Mouse (Mus musculus): ENCODE measurements around the gene Ttll4.

Ttll4 gene

GRCm38 (mm10) chr1:74719281-74719680 is 57.7 kb downstream of the Ttll4 start:
- no peak for TF ChIP-seq GATA4 (IDR thresholded peaks at IDR 0.05; ENCODE audit: insufficient replicate concordance, low read length)

- TF ChIP-seq GATA4 (IDR thresholded peaks at IDR 0.05; ENCODE audit: insufficient replicate concordance, low read length), result no peak
Observed at GRCm38 (mm10) chr1:74721657-74722056, 60.1 kb downstream of the Ttll4 start.

GRCm38 (mm10) chr1:74723748-74724147 is 62.2 kb downstream of the Ttll4 start:
- no peak for TF ChIP-seq GATA4 (IDR thresholded peaks at IDR 0.05; ENCODE audit: insufficient replicate concordance, low read length)

- no peak for TF ChIP-seq GATA4 (IDR thresholded peaks at IDR 0.05; ENCODE audit: insufficient replicate concordance, low read length)
Observed at GRCm38 (mm10) chr1:74726114-74726513, 64.6 kb downstream of the Ttll4 start.

GRCm38 (mm10) chr1:74726674-74727073 is 65.1 kb downstream of the Ttll4 start:
- no peak for TF ChIP-seq GATA4 (IDR thresholded peaks at IDR 0.05; ENCODE audit: insufficient replicate concordance, low read length)

GRCm38 (mm10) chr1:74728446-74728845 is 66.9 kb downstream of the Ttll4 start:
- no peak for TF ChIP-seq GATA4 (IDR thresholded peaks at IDR 0.05; ENCODE audit: insufficient replicate concordance, low read length)

GRCm38 (mm10) chr1:74736977-74737376 is 75.4 kb downstream of the Ttll4 start:
- no peak for TF ChIP-seq GATA4 (IDR thresholded peaks at IDR 0.05; ENCODE audit: insufficient replicate concordance, low read length)

- TF ChIP-seq GATA4 (IDR thresholded peaks at IDR 0.05; ENCODE audit: insufficient replicate concordance, low read length), result no peak
Observed at GRCm38 (mm10) chr1:74737500-74737899, 76.0 kb downstream of the Ttll4 start.

- TF ChIP-seq GATA4 (IDR thresholded peaks at IDR 0.05; ENCODE audit: insufficient replicate concordance, low read length), result no peak
Observed at GRCm38 (mm10) chr1:74740846-74741245, 79.3 kb downstream of the Ttll4 start.

GRCm38 (mm10) chr1:74747335-74747734 is 85.8 kb downstream of the Ttll4 start:
- no peak for TF ChIP-seq GATA4 (IDR thresholded peaks at IDR 0.05; ENCODE audit: insufficient replicate concordance, low read length)

- no peak for TF ChIP-seq GATA4 (IDR thresholded peaks at IDR 0.05; ENCODE audit: insufficient replicate concordance, low read length)
Observed at GRCm38 (mm10) chr1:74748643-74749271, 87.2 kb downstream of the Ttll4 start, which contains the start of gene Prkag3. Prkag3 (minus strand) TSS chr1:74749221.

GRCm38 (mm10) chr1:74749301-74749700 is 87.8 kb downstream of the Ttll4 start:
- TF ChIP-seq GATA4 (IDR thresholded peaks at IDR 0.05; ENCODE audit: insufficient replicate concordance, low read length), result no peak

GRCm38 (mm10) chr1:74750683-74751082 is 89.1 kb downstream of the Ttll4 start:
- no peak for TF ChIP-seq GATA4 (IDR thresholded peaks at IDR 0.05; ENCODE audit: insufficient replicate concordance, low read length)

- TF ChIP-seq GATA4 (IDR thresholded peaks at IDR 0.05; ENCODE audit: insufficient replicate concordance, low read length), result no peak
Observed at GRCm38 (mm10) chr1:74752150-74752549, 90.6 kb downstream of the Ttll4 start.

GRCm38 (mm10) chr1:74752833-74753232 is 91.3 kb downstream of the Ttll4 start:
- TF ChIP-seq GATA4 (IDR thresholded peaks at IDR 0.05; ENCODE audit: insufficient replicate concordance, low read length), result no peak

All from liver, adult (tissue).